Mouse (Mus musculus) WW6 (cell line): ENCODE data around the gene Xcl1.

Experiments used
- DNase-seq: peaks from one replicate; pipeline ENCODE4 v3.0.0-alpha.2; 2013; ENCODE audit warnings: low read depth, low spot score

Xcl1 gene

GRCm38 (mm10) chr1:164905047-164905446 is 30.3 kb downstream of the Xcl1 start:
- DNase-seq: peak; percentile 31

GRCm38 (mm10) chr1:164900696-164901095 is 34.6 kb downstream of the Xcl1 start:
- DNase-seq: no peak

GRCm38 (mm10) chr1:164900226-164900625 is 35.1 kb downstream of the Xcl1 start:
- DNase-seq: no peak

- no peak for DNase-seq
Measured at GRCm38 (mm10) chr1:164899506-164899905, 35.8 kb downstream of the Xcl1 start.

GRCm38 (mm10) chr1:164898846-164899351 is 36.4 kb downstream of the Xcl1 start:
- peak; percentile 36 for DNase-seq

- no peak for DNase-seq
Measured at GRCm38 (mm10) chr1:164897163-164897817, 38.0 kb downstream of the Xcl1 start.

GRCm38 (mm10) chr1:164896211-164897145 is 38.8 kb downstream of the Xcl1 start:
- no peak for DNase-seq

- DNase-seq: no peak
Measured at GRCm38 (mm10) chr1:164895806-164896205, 39.5 kb downstream of the Xcl1 start.

- DNase-seq: no peak
Measured at GRCm38 (mm10) chr1:164890366-164890765, 45.0 kb downstream of the Xcl1 start.

- DNase-seq: no peak
Measured at GRCm38 (mm10) chr1:164888563-164888962, 46.8 kb downstream of the Xcl1 start.

- no peak for DNase-seq
Measured at GRCm38 (mm10) chr1:164887775-164888174, 47.6 kb downstream of the Xcl1 start.

GRCm38 (mm10) chr1:164881891-164882290 is 53.4 kb downstream of the Xcl1 start:
- no peak for DNase-seq
